Mouse (Mus musculus) neural tube, embryonic 13.5 days (tissue): ENCODE measurements at regions not wholly inside any gene's neighbourhood (a gene's known extent, or its start where the extent isn't known, plus 50 kb on each side); places are given as distances from the start of the nearest gene placed in this dataset.

Experiments used
- ATAC-seq: fragments of 200-750 bp; cut with Nextera tagmentation; 2 replicates; pipeline ENCODE4 v1.8.0; 2017; ENCODE audit warnings: low read depth, mild to moderate bottlenecking, moderate TSS enrichment, moderate library complexity
- H3K27ac ChIP-seq: fragments of 300-500 bp; sonication (generic); replicated peaks from 2 replicates; pipeline ENCODE4 v1.5.1; 2015; ENCODE audit warnings: moderate library complexity, mild to moderate bottlenecking, inconsistent platforms
- H3K27me3 ChIP-seq: fragments of 300-500 bp; sonication (generic); 2 replicates; pipeline ENCODE4 v1.6.1; 2015; ENCODE audit warnings: mild to moderate bottlenecking, inconsistent platforms
- H3K36me3 ChIP-seq: fragments of 300-500 bp; sonication (generic); 2 replicates; pipeline ENCODE4 v1.6.1; 2015; ENCODE audit warnings: mild to moderate bottlenecking, inconsistent platforms
- H3K4me1 ChIP-seq: fragments of 300-500 bp; sonication (generic); replicated peaks from 2 replicates; pipeline ENCODE4 v1.6.1; 2015; ENCODE audit warnings: inconsistent platforms
- H3K4me2 ChIP-seq: fragments of 300-500 bp; sonication (generic); 2 replicates; pipeline ENCODE4 v1.6.1; 2015; ENCODE audit warnings: inconsistent platforms, mild to moderate bottlenecking, moderate library complexity
- H3K4me3 ChIP-seq: fragments of 300-500 bp; sonication (generic); 2 replicates; pipeline ENCODE4 v1.5.1; 2015; ENCODE audit warnings: mild to moderate bottlenecking, inconsistent platforms
- H3K9ac ChIP-seq: fragments of 300-500 bp; sonication (generic); 2 replicates; pipeline ENCODE4 v1.6.1; 2015; ENCODE audit warnings: moderate library complexity, mild to moderate bottlenecking, inconsistent platforms
- H3K9me3 ChIP-seq: fragments of 300-500 bp; sonication (generic); 2 replicates; pipeline ENCODE4 v1.6.1; 2016; ENCODE audit warnings: inconsistent platforms
- WGBS: fragments of 180-500 bp; shearing (Covaris S2); methylation state at CpG from one replicate; pipeline ENCODE4 v1.1.7; 2015; 5-methylcytosine and 5-hydroxymethylcytosine counted together

DNA sequence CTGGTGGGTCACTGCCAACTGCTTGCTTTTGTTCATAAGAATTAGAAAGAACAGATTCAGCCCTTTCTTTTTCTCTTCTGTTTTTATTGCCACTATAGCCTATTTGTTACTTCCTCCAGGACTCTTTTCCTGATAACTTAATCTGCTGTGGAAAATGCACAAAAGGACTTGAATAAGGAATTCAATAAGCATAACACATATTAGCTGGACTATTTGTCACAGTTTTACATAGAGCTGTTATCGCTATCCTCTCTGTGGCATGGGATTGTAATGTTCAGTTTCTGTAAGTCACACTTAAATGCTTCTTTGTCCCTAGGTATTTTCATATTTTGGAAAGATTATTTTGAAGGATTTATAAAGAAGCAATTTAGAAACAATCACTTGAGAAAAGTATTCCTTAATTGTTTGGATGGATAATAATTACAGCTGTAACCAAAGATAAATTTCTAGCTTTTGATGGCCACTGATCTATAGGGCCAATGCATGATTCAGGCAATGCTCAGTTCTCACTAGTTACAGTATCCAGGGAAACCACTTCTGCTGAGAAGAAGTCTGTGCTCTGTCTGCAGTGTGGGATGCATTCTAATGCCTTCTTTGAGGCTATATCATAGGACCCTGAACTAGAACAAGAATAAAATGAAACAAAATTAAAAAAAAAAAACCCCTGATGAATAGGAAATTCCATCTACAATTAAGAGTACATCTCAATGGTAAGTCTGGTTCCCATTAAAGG, 1243.1 kb upstream of the Got2 start:
- H3K36me3 ChIP-seq = no peaks in the 10 kb centered on the region
- no peak overlapping the region for H3K27ac ChIP-seq
- peak; percentile 56; the same call in 1 of the 2 replicates for ATAC-seq
- WGBS = 48% methylated on average over 1 of the region's 1 CpGs
- H3K9ac ChIP-seq = no peak overlapping the region
- no peak overlapping the region for H3K4me2 ChIP-seq
- H3K4me3 ChIP-seq = no peak overlapping the region
- no peaks in the 10 kb centered on the region for H3K9me3 ChIP-seq
- H3K27me3 ChIP-seq = no peaks in the 10 kb centered on the region
- no peaks in the 10 kb centered on the region for H3K4me1 ChIP-seq

DNA sequence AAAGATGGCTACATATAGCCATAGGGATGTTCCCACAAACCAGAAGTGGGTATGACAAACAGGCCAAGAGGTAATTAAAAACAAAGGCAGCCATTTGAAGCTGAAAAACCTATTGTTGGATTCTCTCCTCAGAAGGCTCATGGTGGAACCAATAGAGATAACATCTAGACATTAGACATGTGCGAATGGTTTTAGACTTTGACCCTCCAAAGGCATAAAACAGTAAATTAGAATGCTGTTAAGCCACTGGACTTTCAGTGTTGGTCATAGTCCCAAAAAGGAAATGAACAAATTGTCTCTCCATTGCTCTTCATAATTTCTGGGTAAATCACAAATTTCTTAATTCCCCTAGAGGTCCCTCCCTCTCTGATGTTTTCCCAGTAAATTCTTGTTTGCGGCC, 1242.5 kb upstream of the Got2 start:
- 53% methylated on average over 2 of the region's 2 CpGs for WGBS
- no peaks in the 10 kb centered on the region for H3K9me3 ChIP-seq
- H3K27me3 ChIP-seq = no peaks in the 10 kb centered on the region
- no peaks in the 10 kb centered on the region for H3K4me1 ChIP-seq
- no peak overlapping the region for H3K27ac ChIP-seq
- no peak overlapping the region for H3K4me2 ChIP-seq
- ATAC-seq = no peak
- H3K36me3 ChIP-seq = no peaks in the 10 kb centered on the region
- no peak overlapping the region for H3K9ac ChIP-seq
- no peak overlapping the region for H3K4me3 ChIP-seq

DNA sequence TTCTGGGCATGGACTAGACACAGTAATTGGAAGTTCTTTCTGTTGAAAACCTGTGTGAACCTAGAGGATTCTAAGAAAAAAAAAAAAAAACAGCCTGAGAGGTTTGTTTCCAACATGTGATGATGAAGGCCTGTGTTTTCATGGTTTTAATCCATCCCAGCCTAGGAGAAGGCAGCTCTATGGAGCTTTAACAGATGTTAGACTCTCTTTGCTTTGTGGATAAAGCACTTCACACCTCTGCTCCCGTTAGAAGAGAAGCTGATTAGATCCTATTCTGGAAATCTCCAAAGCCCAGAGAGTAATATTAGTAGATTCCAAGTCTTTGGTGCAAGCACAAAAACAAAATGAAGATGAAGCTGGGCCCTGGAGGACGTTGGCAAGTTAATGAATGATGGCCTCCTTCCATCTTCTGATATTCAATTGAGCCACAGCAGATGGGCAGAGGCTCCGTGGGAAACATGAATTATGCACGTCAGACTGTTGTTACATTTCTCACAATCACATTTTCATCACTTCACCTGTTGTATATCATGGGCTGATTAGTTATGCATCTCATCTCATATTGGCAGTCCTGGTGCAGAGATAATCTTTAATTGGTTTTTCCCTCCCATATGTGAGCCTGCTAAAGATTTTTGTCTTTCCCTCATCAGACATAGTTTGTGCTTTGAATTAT, 1220.5 kb upstream of the Got2 start:
- Histone ChIP-seq H3K27me3 (no peaks in the 10 kb centered on the region), H3K4me2 (no peak overlapping the region), H3K9me3 (no peaks in the 10 kb centered on the region), H3K4me1 (no peaks in the 10 kb centered on the region), H3K36me3 (no peaks in the 10 kb centered on the region), H3K4me3 (no peak overlapping the region), H3K27ac (no peak overlapping the region), H3K9ac (no peak overlapping the region)
- ATAC-seq = no peak
- WGBS = 61% methylated on average over 4 of the region's 4 CpGs
